Mouse (Mus musculus) midbrain, embryonic 14.5 days (tissue): ENCODE data around the gene Pou3f3. TPM values are rescaled to one million over a fixed set of nuclear protein-coding genes. Genes with fewer than 3 reads are reported as not detected.

Source experiments
- ATAC-seq: fragments of 200-750 bp; cut with Nextera tagmentation; 2 replicates; pipeline ENCODE4 v1.8.0; 2017; ENCODE audit warnings: moderate number of reproducible peaks, moderate library complexity; ENCODE audit not compliant: low FRiP score, low TSS enrichment
- DNase-seq: peaks from one replicate; pipeline ENCODE4 v3.0.0-alpha.2; 2015
- H3K27ac ChIP-seq: fragments of 300-500 bp; sonication (generic); replicated peaks from 2 replicates; pipeline ENCODE4 v1.5.1; 2014; ENCODE audit warnings: mild to moderate bottlenecking, low read depth, low read length, moderate library complexity
- H3K27me3 ChIP-seq: fragments of 300-500 bp; sonication (generic); 2 replicates; pipeline ENCODE4 v1.6.1; 2014; ENCODE audit warnings: low read length, control low read depth, mixed read lengths; ENCODE audit not compliant: control insufficient read depth, insufficient read depth
- H3K36me3 ChIP-seq: fragments of 300-500 bp; sonication (generic); 2 replicates; pipeline ENCODE4 v1.6.1; 2014; ENCODE audit warnings: low read length, control low read depth; ENCODE audit not compliant: control insufficient read depth, insufficient read depth
- H3K4me1 ChIP-seq: fragments of 300-500 bp; sonication (generic); 2 replicates; pipeline ENCODE4 v1.6.1; 2014; ENCODE audit warnings: mild to moderate bottlenecking, antibody characterized with exemption, low read length, control low read depth; ENCODE audit not compliant: control insufficient read depth, insufficient read depth
- H3K4me2 ChIP-seq: fragments of 300-500 bp; sonication (generic); 2 replicates; pipeline ENCODE4 v1.6.1; 2014; ENCODE audit warnings: mild to moderate bottlenecking, low read length, moderate library complexity
- H3K4me3 ChIP-seq: fragments of 300-500 bp; sonication (generic); replicated peaks from 2 replicates; pipeline ENCODE4 v1.5.1; 2014; ENCODE audit warnings: low read depth, low read length
- H3K9ac ChIP-seq: fragments of 300-500 bp; sonication (generic); replicated peaks from 2 replicates; pipeline ENCODE4 v1.6.1; 2014; ENCODE audit warnings: mild to moderate bottlenecking, low read length, moderate library complexity
- H3K9me3 ChIP-seq: fragments of 300-500 bp; sonication (generic); 2 replicates; pipeline ENCODE4 v1.6.1; 2016; ENCODE audit warnings: low read length, control low read depth, mixed read lengths; ENCODE audit not compliant: control insufficient read depth
- WGBS: fragments of 180-500 bp; shearing (Covaris S2); extraction: QIAGEN DNeasy Blood & Tissue Kit; methylation state at CpG from one replicate; pipeline ENCODE4 v1.1.7; 2014; 5-methylcytosine and 5-hydroxymethylcytosine counted together
- polyA plus RNA-seq: library from polyadenylated mRNA; unstranded; fragments of >200 nt; fragmentation: Nextera tagmentation; extraction: Ambion mirVana; gene quantifications from 2 replicates; pipeline ENCODE4 v1.2.1, GENCODE M21; 2014

Pou3f3 gene
- polyA plus RNA-seq, 1 experiment from 2014 or later, result 24.5 TPM

DNA sequence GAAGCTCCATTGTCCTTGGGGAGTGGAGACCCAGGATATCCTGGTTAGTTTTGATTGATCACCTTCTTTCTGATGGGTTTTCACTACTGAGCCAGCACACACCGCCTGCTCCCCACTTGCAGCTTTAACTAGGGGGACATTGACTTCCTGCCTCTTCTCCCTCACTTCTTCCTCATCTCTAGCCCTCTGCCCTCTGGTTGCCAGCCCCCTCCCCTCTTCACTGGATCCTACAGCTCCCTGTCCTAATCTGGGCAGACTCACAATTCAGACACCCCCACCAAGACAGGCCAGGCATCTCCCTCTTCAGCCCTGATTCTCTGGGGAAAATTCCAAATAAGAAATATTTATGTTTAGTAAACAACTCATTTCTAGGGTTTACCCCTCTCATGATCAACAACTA lies 3.3 kb upstream of the Pou3f3 start:
- ATAC-seq, result no peak
- 3% methylated on average over 1 of the region's 1 CpGs for WGBS

DNA sequence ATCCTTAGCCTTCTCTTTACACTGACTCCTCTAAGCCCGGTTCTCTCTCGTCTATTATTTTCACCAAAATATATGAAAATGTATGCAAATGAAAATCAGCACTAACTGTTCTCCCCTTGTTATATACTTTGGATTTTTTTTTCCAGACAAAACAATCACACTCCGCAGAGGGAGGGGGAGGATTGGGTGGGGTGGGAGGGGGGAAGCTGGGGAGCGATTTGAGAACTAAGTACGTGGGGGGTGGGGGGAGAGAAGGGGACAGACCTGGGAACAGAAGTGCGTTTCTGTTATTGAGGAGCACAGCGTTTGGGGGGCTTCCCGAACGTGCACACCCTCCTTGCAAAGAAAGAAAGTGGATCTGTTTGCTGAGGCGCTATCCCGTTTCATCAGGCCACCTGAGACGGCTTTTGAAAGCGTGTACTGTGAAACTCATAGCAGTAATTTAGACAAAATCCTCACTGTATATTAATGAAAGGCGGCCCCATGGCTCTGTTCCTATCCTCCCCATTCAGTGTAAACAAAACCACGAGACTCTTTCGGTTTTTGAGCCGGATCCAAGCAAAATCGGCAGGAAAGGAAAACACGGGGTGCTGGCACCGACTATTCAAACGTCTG lies 2.4 kb upstream of the Pou3f3 start:
- Histone ChIP-seq H3K27ac (peak overlapping the region; percentile 99), H3K4me3 (peak overlapping the region; percentile 92), H3K9ac (peak overlapping the region; percentile 68), H3K9me3 (no peaks in the 10 kb centered on the region), H3K4me1 (peaks cover 20% of the 10 kb centered on the region), H3K36me3 (peaks cover 11% of the 10 kb centered on the region), H3K27me3 (no peaks in the 10 kb centered on the region), H3K4me2 (peak overlapping the region; percentile 98)
- under 1% methylated on average over 21 of the region's 21 CpGs for WGBS
- no peak for ATAC-seq
- DNase-seq, result peak; percentile 83

More for the DNA sequence above, 3.3 kb upstream of the Pou3f3 start:
- Histone ChIP-seq H3K9me3 (no peaks in the 10 kb centered on the region), H3K36me3 (peaks cover 1% of the 10 kb centered on the region), H3K27ac (peak overlapping the region; percentile 99), H3K9ac (peak overlapping the region; percentile 68), H3K4me1 (peaks cover 20% of the 10 kb centered on the region), H3K4me3 (peak overlapping the region; percentile 92), H3K27me3 (no peaks in the 10 kb centered on the region), H3K4me2 (peak overlapping the region; percentile 98)
- peak; percentile 57 for DNase-seq

DNA sequence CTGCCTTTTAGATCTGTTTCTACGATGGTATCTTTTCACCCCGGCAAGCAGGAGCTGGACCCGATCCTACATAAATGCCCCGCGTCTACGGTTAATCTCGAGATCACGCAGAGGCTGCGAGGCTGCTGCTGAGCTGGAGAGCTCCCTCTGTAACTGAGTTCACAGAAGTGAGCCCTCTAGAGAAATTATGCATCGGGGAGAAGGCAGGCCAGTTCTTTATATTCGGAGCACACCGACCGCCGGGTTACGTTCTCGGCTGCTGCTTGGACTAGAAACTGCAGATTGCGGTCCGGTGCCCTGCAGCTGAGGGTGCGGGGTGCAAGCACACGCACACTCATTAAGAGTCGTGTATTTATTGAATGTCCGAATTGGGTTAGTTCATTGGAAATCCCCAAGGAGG lies 1.7 kb upstream of the Pou3f3 start:
- no peak for ATAC-seq
- H3K27me3 ChIP-seq, result no peaks in the 10 kb centered on the region
- H3K9ac ChIP-seq, result peak overlapping the region; percentile 68
- H3K4me1 ChIP-seq, result peaks cover 15% of the 10 kb centered on the region
- H3K27ac ChIP-seq, result peak overlapping the region; percentile 99
- peaks cover 17% of the 10 kb centered on the region for H3K36me3 ChIP-seq
- peak; percentile 84 for DNase-seq
- H3K4me3 ChIP-seq, result peak overlapping the region; percentile 92
- peak overlapping the region; percentile 98 for H3K4me2 ChIP-seq
- no peaks in the 10 kb centered on the region for H3K9me3 ChIP-seq
- under 1% methylated on average over 22 of the region's 22 CpGs for WGBS

DNA sequence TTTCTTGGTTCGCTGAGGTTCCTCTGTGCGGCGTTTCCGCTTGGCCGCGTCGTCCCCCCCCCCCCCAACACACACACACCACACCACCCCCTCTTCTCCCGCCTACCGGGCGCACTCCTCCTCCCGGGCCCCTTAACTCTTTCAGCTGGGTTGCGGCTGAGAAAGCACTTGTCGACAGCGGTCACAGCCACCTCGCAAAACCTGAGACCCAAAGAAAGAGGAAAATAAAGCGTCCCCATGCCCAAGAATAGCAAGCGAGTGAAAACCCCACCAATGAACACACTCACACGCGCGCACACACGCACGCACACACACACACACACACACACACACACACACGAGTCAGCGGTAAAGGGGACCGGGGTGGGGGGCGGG lies 1.3 kb upstream of the Pou3f3 start:
- Histone ChIP-seq H3K27ac (peak overlapping the region; percentile 99), H3K4me1 (peaks cover 11% of the 10 kb centered on the region), H3K4me2 (peak overlapping the region; percentile 98), H3K9ac (peak overlapping the region; percentile 68), H3K9me3 (no peaks in the 10 kb centered on the region), H3K36me3 (peaks cover 22% of the 10 kb centered on the region), H3K27me3 (no peaks in the 10 kb centered on the region), H3K4me3 (peak overlapping the region; percentile 92)
- ATAC-seq (peak; percentile 42; the same call in 1 of the 2 replicates), DNase-seq (peak; percentile 86)
- WGBS, result under 1% methylated on average over 20 of the region's 26 CpGs

GRCm38 (mm10) chr1:42694665-42695577 lies 647 bp upstream of the Pou3f3 start:
- Histone ChIP-seq H3K4me2 (peak overlapping the region; percentile 98), H3K9me3 (no peaks in the 10 kb centered on the region), H3K27ac (peak overlapping the region; percentile 99), H3K36me3 (peaks cover 26% of the 10 kb centered on the region), H3K9ac (peak overlapping the region; percentile 68), H3K4me1 (peaks cover 5% of the 10 kb centered on the region), H3K27me3 (no peaks in the 10 kb centered on the region), H3K4me3 (peak overlapping the region; percentile 92)
- ATAC-seq (peak; percentile 72), DNase-seq (peak; percentile 88)
- WGBS, result under 1% methylated on average over 58 of the region's 60 CpGs

DNA sequence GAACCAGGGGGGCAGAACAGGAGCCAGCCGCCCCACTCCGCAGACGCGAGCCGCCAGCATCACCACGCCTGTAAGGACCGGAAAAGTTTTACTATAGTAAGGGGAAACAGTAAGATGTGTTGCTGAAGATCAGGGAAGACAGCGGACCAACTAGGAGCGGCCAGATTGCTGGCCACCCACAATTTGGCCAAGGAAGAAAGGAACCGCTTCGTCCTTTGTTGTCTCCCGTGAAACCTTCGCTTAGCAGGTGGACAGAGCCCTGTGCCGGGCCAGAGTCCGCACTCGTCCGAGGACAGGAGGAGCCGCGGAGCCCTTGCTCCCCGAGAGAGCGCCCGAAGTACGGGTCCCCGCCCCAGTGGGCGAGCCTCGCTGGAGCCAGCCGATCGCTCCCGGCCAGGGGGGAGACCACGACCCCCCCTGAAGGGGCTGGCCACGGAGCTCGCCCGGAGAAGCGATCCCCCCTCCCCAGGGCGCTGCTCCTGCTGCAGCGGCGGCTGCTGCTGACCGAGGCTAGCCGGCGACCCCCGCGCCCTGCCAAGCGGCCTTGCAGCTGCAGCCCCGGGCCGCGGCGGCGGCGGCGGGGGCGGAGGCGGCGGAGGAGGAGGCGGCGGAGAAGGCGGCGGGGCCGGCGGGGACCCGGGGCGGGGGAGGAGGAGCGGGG lies 933 bp downstream of the Pou3f3 start:
- DNase-seq (peak; percentile 74), ATAC-seq (no peak)
- Histone ChIP-seq H3K36me3 (peaks cover 31% of the 10 kb centered on the region), H3K4me2 (peak overlapping the region; percentile 90), H3K27ac (peak overlapping the region; percentile 99), H3K9me3 (no peaks in the 10 kb centered on the region), H3K4me1 (0 out of 2 replicates have a peak, but pooled peaks cover 4% of the 10 kb centered on the region), H3K9ac (peak overlapping the region; percentile 100), H3K27me3 (no peaks in the 10 kb centered on the region), H3K4me3 (peak overlapping the region; percentile 92)
- under 1% methylated on average over 47 of the region's 62 CpGs for WGBS

DNA sequence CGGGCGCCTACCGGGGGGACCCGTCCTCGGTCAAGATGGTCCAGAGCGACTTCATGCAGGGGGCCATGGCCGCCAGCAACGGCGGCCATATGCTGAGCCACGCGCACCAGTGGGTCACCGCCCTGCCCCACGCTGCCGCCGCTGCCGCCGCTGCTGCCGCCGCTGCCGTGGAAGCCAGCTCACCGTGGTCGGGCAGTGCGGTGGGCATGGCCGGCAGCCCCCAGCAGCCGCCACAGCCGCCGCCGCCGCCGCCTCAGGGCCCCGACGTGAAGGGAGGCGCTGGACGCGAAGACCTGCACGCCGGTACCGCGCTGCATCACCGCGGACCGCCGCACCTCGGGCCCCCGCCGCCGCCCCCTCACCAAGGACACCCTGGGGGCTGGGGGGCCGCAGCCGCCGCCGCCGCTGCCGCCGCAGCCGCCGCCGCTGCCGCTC lies 1.8 kb downstream of the Pou3f3 start:
- Histone ChIP-seq H3K27me3 (no peaks in the 10 kb centered on the region), H3K4me3 (peak overlapping the region; percentile 92), H3K4me2 (peak overlapping the region; percentile 90), H3K27ac (peak overlapping the region; percentile 99), H3K4me1 (peaks cover 4% of the 10 kb centered on the region; the same call in 1 of the 2 replicates), H3K9me3 (no peaks in the 10 kb centered on the region), H3K9ac (peak overlapping the region; percentile 100), H3K36me3 (peaks cover 31% of the 10 kb centered on the region)
- no peak for ATAC-seq
- WGBS, result 0% methylated on average over 56 of the region's 58 CpGs
- DNase-seq, result peak; percentile 66

DNA sequence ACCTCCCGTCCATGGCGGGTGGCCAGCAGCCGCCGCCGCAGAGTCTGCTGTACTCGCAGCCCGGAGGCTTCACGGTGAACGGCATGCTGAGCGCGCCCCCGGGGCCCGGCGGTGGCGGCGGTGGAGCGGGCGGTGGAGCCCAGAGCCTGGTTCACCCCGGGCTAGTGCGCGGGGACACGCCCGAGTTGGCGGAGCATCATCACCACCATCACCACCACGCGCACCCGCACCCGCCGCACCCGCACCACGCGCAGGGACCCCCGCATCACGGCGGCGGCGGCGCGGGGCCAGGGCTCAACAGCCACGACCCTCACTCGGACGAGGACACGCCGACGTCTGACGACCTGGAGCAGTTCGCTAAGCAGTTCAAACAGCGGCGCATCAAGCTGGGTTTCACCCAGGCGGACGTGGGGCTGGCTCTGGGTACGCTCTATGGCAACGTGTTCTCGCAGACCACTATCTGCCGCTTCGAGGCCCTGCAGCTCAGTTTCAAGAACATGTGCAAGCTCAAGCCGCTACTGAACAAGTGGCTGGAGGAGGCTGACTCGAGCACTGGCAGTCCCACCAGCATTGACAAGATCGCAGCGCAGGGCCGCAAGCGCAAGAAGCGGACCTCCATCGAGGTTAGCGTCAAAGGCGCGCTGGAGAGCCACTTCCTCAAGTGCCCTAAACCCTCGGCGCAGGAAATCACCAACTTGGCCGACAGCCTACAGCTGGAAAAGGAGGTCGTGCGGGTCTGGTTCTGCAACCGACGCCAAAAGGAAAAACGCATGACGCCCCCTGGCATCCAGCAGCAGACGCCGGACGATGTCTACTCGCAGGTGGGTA lies 2.4 kb downstream of the Pou3f3 start:
- no peaks in the 10 kb centered on the region for H3K27me3 ChIP-seq
- H3K9me3 ChIP-seq, result no peaks in the 10 kb centered on the region
- H3K27ac ChIP-seq, result peak overlapping the region; percentile 99
- peak overlapping the region; percentile 100 for H3K9ac ChIP-seq
- H3K4me3 ChIP-seq, result peak overlapping the region; percentile 92
- H3K4me2 ChIP-seq, result peak overlapping the region; percentile 90
- under 1% methylated on average over 80 of the region's 80 CpGs for WGBS
- ATAC-seq (no peak), DNase-seq (peak; percentile 78)
- H3K4me1 ChIP-seq, result peaks cover 5% of the 10 kb centered on the region
- peaks cover 31% of the 10 kb centered on the region for H3K36me3 ChIP-seq
